Mouse (Mus musculus) heart, embryonic 11.5 days (tissue): ENCODE results near the gene Mybpc3. TPM values are rescaled to one million over a fixed set of nuclear protein-coding genes. Genes with fewer than 3 reads are reported as not detected.

Experiments used
- ATAC-seq: fragments of 200-750 bp; cut with Nextera tagmentation; replicated peaks from 2 replicates; pipeline ENCODE4 v1.8.0; 2017; ENCODE audit warnings: moderate library complexity; ENCODE audit not compliant: insufficient number of reproducible peaks, low FRiP score, low TSS enrichment
- H3K27ac ChIP-seq: fragments of 300-500 bp; sonication (generic); 2 replicates; pipeline ENCODE4 v1.5.1; 2014; ENCODE audit warnings: mild to moderate bottlenecking, low read depth, low read length
- H3K27me3 ChIP-seq: fragments of 300-500 bp; sonication (generic); 2 replicates; pipeline ENCODE4 v1.6.1; 2014; ENCODE audit warnings: mild to moderate bottlenecking, low read length, mixed read lengths; ENCODE audit not compliant: control insufficient read depth, insufficient read depth
- H3K36me3 ChIP-seq: fragments of 300-500 bp; sonication (generic); 2 replicates; pipeline ENCODE4 v1.6.1; 2014; ENCODE audit warnings: mild to moderate bottlenecking, low read length, moderate library complexity, mixed read lengths; ENCODE audit not compliant: control insufficient read depth, insufficient read depth
- H3K4me1 ChIP-seq: fragments of 300-500 bp; sonication (generic); 2 replicates; pipeline ENCODE4 v1.6.1; 2014; ENCODE audit warnings: low read length; ENCODE audit not compliant: control insufficient read depth, insufficient read depth
- H3K4me2 ChIP-seq: fragments of 300-500 bp; sonication (generic); 2 replicates; pipeline ENCODE4 v1.6.1; 2014; ENCODE audit warnings: mild to moderate bottlenecking, moderate library complexity
- H3K4me3 ChIP-seq: fragments of 300-500 bp; sonication (generic); 2 replicates; pipeline ENCODE4 v1.5.1; 2014; ENCODE audit warnings: low read depth, low read length
- H3K9ac ChIP-seq: fragments of 300-500 bp; sonication (generic); 2 replicates; pipeline ENCODE4 v1.6.1; 2014; ENCODE audit warnings: mild to moderate bottlenecking, low read depth, low read length, moderate library complexity
- H3K9me3 ChIP-seq: fragments of 300-500 bp; sonication (generic); replicated peaks from 2 replicates; pipeline ENCODE4 v1.6.1; 2016; ENCODE audit warnings: low read length; ENCODE audit not compliant: control insufficient read depth
- WGBS: fragments of 180-500 bp; shearing (Covaris S2); extraction: QIAGEN DNeasy Blood & Tissue Kit; methylation state at CpG from one replicate; pipeline ENCODE4 v1.1.7; 2014; ENCODE audit not compliant: insufficient replicate concordance; 5-methylcytosine and 5-hydroxymethylcytosine counted together
- polyA plus RNA-seq: library from polyadenylated mRNA; unstranded; fragments of >200 nt; fragmentation: Nextera tagmentation; extraction: Ambion mirVana; gene quantifications from 2 replicates; pipeline ENCODE4 v1.2.1, GENCODE M21; 2014

The Mybpc3 gene
- polyA plus RNA-seq, 1 experiment from 2014 or later, result 470 TPM

- no peak overlapping the region for H3K27ac ChIP-seq
- H3K4me1 ChIP-seq, result peaks cover 6% of the 10 kb centered on the region
- H3K36me3 ChIP-seq, result no peaks in the 10 kb centered on the region
- H3K9me3 ChIP-seq, result no peaks in the 10 kb centered on the region
- ATAC-seq, result peak; percentile 51
- H3K9ac ChIP-seq, result peak overlapping the region; percentile 79
- H3K4me3 ChIP-seq, result peak overlapping the region; percentile 51
- H3K4me2 ChIP-seq, result peak overlapping the region; percentile 81
- H3K27me3 ChIP-seq, result no peaks in the 10 kb centered on the region
- WGBS, result under 1% methylated on average over 30 of the region's 36 CpGs
These were observed 39.5 kb upstream of the Mybpc3 start for GRCm38 (mm10) chr2:91078314-91079025.

GRCm38 (mm10) chr2:91079026-91079384 is 38.9 kb upstream of the Mybpc3 start:
- no peaks in the 10 kb centered on the region for H3K9me3 ChIP-seq
- peak overlapping the region; percentile 79 for H3K9ac ChIP-seq
- peak overlapping the region; percentile 81 for H3K4me2 ChIP-seq
- H3K36me3 ChIP-seq, result no peaks in the 10 kb centered on the region
- H3K27ac ChIP-seq, result no peak overlapping the region
- H3K27me3 ChIP-seq, result no peaks in the 10 kb centered on the region
- H3K4me1 ChIP-seq, result peaks cover 6% of the 10 kb centered on the region
- 22% methylated on average over 5 of the region's 5 CpGs for whole genome bisulfite sequencing
- H3K4me3 ChIP-seq, result peak overlapping the region; percentile 51
- ATAC-seq, result no peak

GRCm38 (mm10) chr2:91080784-91081513 is 37.0 kb upstream of the Mybpc3 start:
- Histone ChIP-seq H3K4me2 (no peak overlapping the region), H3K9me3 (no peaks in the 10 kb centered on the region), H3K27me3 (no peaks in the 10 kb centered on the region), H3K4me3 (no peak overlapping the region), H3K4me1 (peaks cover 6% of the 10 kb centered on the region), H3K27ac (no peak overlapping the region), H3K9ac (no peak overlapping the region), H3K36me3 (no peaks in the 10 kb centered on the region)
- 77% methylated on average over 8 of the region's 8 CpGs for WGBS
- no peak for ATAC-seq

GRCm38 (mm10) chr2:91081775-91082695 is 35.9 kb upstream of the Mybpc3 start, which contains the start of gene Spi1:
Gene Spi1 (plus strand): TSS chr2:91082390.
- ATAC-seq, result no peak
- H3K36me3 ChIP-seq, result no peaks in the 10 kb centered on the region
- no peaks in the 10 kb centered on the region for H3K27me3 ChIP-seq
- H3K4me1 ChIP-seq, result peaks cover 6% of the 10 kb centered on the region
- H3K9ac ChIP-seq, result 0 out of 2 replicates have a peak within 1 kb of the TSS, but pooled peaks have one; percentile 40
- no peak within 1 kb of the TSS for H3K4me3 ChIP-seq
- H3K9me3 ChIP-seq, result no peaks in the 10 kb centered on the region
- 80% methylated on average over 13 of the region's 13 CpGs for WGBS
- H3K4me2 ChIP-seq, result no peak within 1 kb of the TSS
- no peak within 1 kb of the TSS for H3K27ac ChIP-seq

- Histone ChIP-seq H3K36me3 (no peaks in the 10 kb centered on the region), H3K27me3 (no peaks in the 10 kb centered on the region), H3K9me3 (no peaks in the 10 kb centered on the region), H3K4me1 (peaks cover 6% of the 10 kb centered on the region), H3K9ac (0 out of 2 replicates have a peak overlapping the region, but pooled peaks have one; percentile 40), H3K27ac (no peak overlapping the region), H3K4me3 (no peak overlapping the region), H3K4me2 (no peak overlapping the region)
- no peak for ATAC-seq
- 48% methylated on average over 11 of the region's 11 CpGs for whole genome bisulfite sequencing
These were observed 35.1 kb upstream of the Mybpc3 start for GRCm38 (mm10) chr2:91082844-91083243.

GRCm38 (mm10) chr2:91083366-91083940 is 34.5 kb upstream of the Mybpc3 start:
- WGBS, result 55% methylated on average over 1 of the region's 1 CpGs
- no peak for ATAC-seq
- Histone ChIP-seq H3K4me1 (peaks cover 3% of the 10 kb centered on the region), H3K9ac (no peak overlapping the region), H3K4me3 (no peak overlapping the region), H3K27ac (no peak overlapping the region), H3K36me3 (no peaks in the 10 kb centered on the region), H3K4me2 (no peak overlapping the region), H3K9me3 (no peaks in the 10 kb centered on the region), H3K27me3 (no peaks in the 10 kb centered on the region)

GRCm38 (mm10) chr2:91084179-91084820 is 33.6 kb upstream of the Mybpc3 start:
- Histone ChIP-seq H3K4me2 (no peak overlapping the region), H3K9me3 (no peaks in the 10 kb centered on the region), H3K4me1 (no peaks in the 10 kb centered on the region), H3K36me3 (no peaks in the 10 kb centered on the region), H3K27ac (no peak overlapping the region), H3K4me3 (no peak overlapping the region), H3K9ac (no peak overlapping the region), H3K27me3 (no peaks in the 10 kb centered on the region)
- ATAC-seq, result no peak
- WGBS, result 75% methylated on average over 15 of the region's 15 CpGs
